Mouse (Mus musculus) ES-Bruce4 (cell line): ENCODE results near the gene Tbk1.

ENCODE experiments used
- CTCF ChIP-seq: IDR thresholded peaks from one replicate; pipeline ENCODE4 v1.8.1; 2011; ENCODE audit warnings: low read depth, low read length
- EP300 ChIP-seq: IDR thresholded peaks from 2 replicates; pipeline ENCODE4 v1.6.1; 2011; ENCODE audit warnings: low read depth, low read length; ENCODE audit not compliant: insufficient read depth

GRCm38 (mm10) chr10:121625006-121625405, 38.4 kb upstream of the Tbk1 start:
- TF ChIP-seq CTCF (no peak), EP300 (no peak)
